Mouse (Mus musculus): Measurements from ENCODE around the gene Klhl2. TPM values are rescaled to one million over a fixed set of nuclear protein-coding genes. Genes with fewer than 3 reads are reported as not detected.

Klhl2 gene
- polyA plus RNA-seq, 1 experiment from 2014 or later = 42.3 TPM

GRCm38 (mm10) chr8:64827356-64827755 is 22.5 kb downstream of the Klhl2 start:
- H3K27ac ChIP-seq (replicated peaks) = no peak overlapping the region
- H3K4me3 ChIP-seq = no peak overlapping the region
- no peak overlapping the region for H3K9ac ChIP-seq (replicated peaks)
- no peaks in the 10 kb centered on the region for H3K9me3 ChIP-seq
- H3K4me1 ChIP-seq = no peaks in the 10 kb centered on the region
- H3K27me3 ChIP-seq = no peaks in the 10 kb centered on the region
- peaks cover 8% of the 10 kb centered on the region; the same call in 1 of the 2 replicates for H3K36me3 ChIP-seq
- 77% methylated on average over 10 of the region's 10 CpGs for WGBS
- ATAC-seq (replicated peaks) = no peak
- no peak overlapping the region for H3K4me2 ChIP-seq (replicated peaks)

GRCm38 (mm10) chr8:64826461-64826860 is 23.4 kb downstream of the Klhl2 start:
- no peaks in the 10 kb centered on the region for H3K4me1 ChIP-seq
- no peak overlapping the region for H3K4me2 ChIP-seq (replicated peaks)
- WGBS = 78% methylated on average over 8 of the region's 8 CpGs
- no peaks in the 10 kb centered on the region for H3K27me3 ChIP-seq
- no peak overlapping the region for H3K4me3 ChIP-seq
- ATAC-seq (replicated peaks) = no peak
- H3K27ac ChIP-seq (replicated peaks) = no peak overlapping the region
- H3K9me3 ChIP-seq = no peaks in the 10 kb centered on the region
- no peak overlapping the region for H3K9ac ChIP-seq (replicated peaks)
- peaks cover 7% of the 10 kb centered on the region; the same call in 1 of the 2 replicates for H3K36me3 ChIP-seq

- 0 out of 2 replicates have a peak, but pooled peaks cover 2% of the 10 kb centered on the region for H3K36me3 ChIP-seq
- no peak overlapping the region for H3K4me2 ChIP-seq (replicated peaks)
- WGBS = 81% methylated on average over 11 of the region's 11 CpGs
- H3K4me1 ChIP-seq = no peaks in the 10 kb centered on the region
- no peak for ATAC-seq (replicated peaks)
- no peak overlapping the region for H3K4me3 ChIP-seq
- no peaks in the 10 kb centered on the region for H3K27me3 ChIP-seq
- no peaks in the 10 kb centered on the region for H3K9me3 ChIP-seq
- no peak overlapping the region for H3K9ac ChIP-seq (replicated peaks)
- no peak overlapping the region for H3K27ac ChIP-seq (replicated peaks)
These were observed 25.9 kb downstream of the Klhl2 start for GRCm38 (mm10) chr8:64823905-64824304.

GRCm38 (mm10) chr8:64820940-64821339 is 28.9 kb downstream of the Klhl2 start:
- Histone ChIP-seq H3K4me3 (no peak overlapping the region), H3K36me3 (0 out of 2 replicates have a peak, but pooled peaks cover 2% of the 10 kb centered on the region), H3K27me3 (no peaks in the 10 kb centered on the region), H3K4me1 (no peaks in the 10 kb centered on the region), H3K9ac (replicated peaks) (no peak overlapping the region), H3K27ac (replicated peaks) (no peak overlapping the region), H3K9me3 (no peaks in the 10 kb centered on the region), H3K4me2 (replicated peaks) (no peak overlapping the region)
- ATAC-seq (replicated peaks) = no peak
- WGBS = 96% methylated on average over 4 of the region's 4 CpGs

GRCm38 (mm10) chr8:64811790-64812189 is 38.0 kb downstream of the Klhl2 start:
- ATAC-seq (replicated peaks) = no peak
- H3K9me3 ChIP-seq = no peaks in the 10 kb centered on the region
- H3K27me3 ChIP-seq = no peaks in the 10 kb centered on the region
- H3K9ac ChIP-seq (replicated peaks) = no peak overlapping the region
- H3K4me3 ChIP-seq = no peak overlapping the region
- H3K4me1 ChIP-seq = no peaks in the 10 kb centered on the region
- H3K36me3 ChIP-seq = peaks cover 9% of the 10 kb centered on the region; the same call in 1 of the 2 replicates
- 96% methylated on average over 9 of the region's 9 CpGs for WGBS
- H3K27ac ChIP-seq (replicated peaks) = no peak overlapping the region
- H3K4me2 ChIP-seq (replicated peaks) = no peak overlapping the region

GRCm38 (mm10) chr8:64811083-64811482 is 38.7 kb downstream of the Klhl2 start:
- Histone ChIP-seq H3K4me3 (no peak overlapping the region), H3K27me3 (no peaks in the 10 kb centered on the region), H3K4me1 (no peaks in the 10 kb centered on the region), H3K4me2 (replicated peaks) (no peak overlapping the region), H3K36me3 (peaks cover 9% of the 10 kb centered on the region; the same call in 1 of the 2 replicates), H3K9me3 (no peaks in the 10 kb centered on the region), H3K9ac (replicated peaks) (no peak overlapping the region), H3K27ac (replicated peaks) (no peak overlapping the region)
- WGBS = 73% methylated on average over 4 of the region's 4 CpGs
- no peak for ATAC-seq (replicated peaks)

- 94% methylated on average over 3 of the region's 3 CpGs for WGBS
- H3K4me2 ChIP-seq (replicated peaks) = no peak overlapping the region
- H3K4me1 ChIP-seq = no peaks in the 10 kb centered on the region
- no peak overlapping the region for H3K9ac ChIP-seq (replicated peaks)
- H3K36me3 ChIP-seq = peaks cover 9% of the 10 kb centered on the region; the same call in 1 of the 2 replicates
- no peak for ATAC-seq (replicated peaks)
- H3K9me3 ChIP-seq = no peaks in the 10 kb centered on the region
- no peak overlapping the region for H3K4me3 ChIP-seq
- no peak overlapping the region for H3K27ac ChIP-seq (replicated peaks)
- no peaks in the 10 kb centered on the region for H3K27me3 ChIP-seq
These were observed 43.3 kb downstream of the Klhl2 start for GRCm38 (mm10) chr8:64806558-64806957.

GRCm38 (mm10) chr8:64804971-64805370 is 44.8 kb downstream of the Klhl2 start:
- no peak for ATAC-seq (replicated peaks)
- H3K9ac ChIP-seq (replicated peaks) = no peak overlapping the region
- no peaks in the 10 kb centered on the region for H3K36me3 ChIP-seq
- H3K9me3 ChIP-seq = no peaks in the 10 kb centered on the region
- H3K4me3 ChIP-seq = no peak overlapping the region
- H3K27me3 ChIP-seq = no peaks in the 10 kb centered on the region
- no peaks in the 10 kb centered on the region for H3K4me1 ChIP-seq
- WGBS = 86% methylated on average over 4 of the region's 4 CpGs
- no peak overlapping the region for H3K27ac ChIP-seq (replicated peaks)
- H3K4me2 ChIP-seq (replicated peaks) = no peak overlapping the region

GRCm38 (mm10) chr8:64799306-64799705 is 50.5 kb downstream of the Klhl2 start:
- no peak for ATAC-seq (replicated peaks)
- WGBS = 93% methylated on average over 8 of the region's 8 CpGs
- H3K9ac ChIP-seq (replicated peaks) = no peak overlapping the region

GRCm38 (mm10) chr8:64798503-64798902 is 51.3 kb downstream of the Klhl2 start:
- Histone ChIP-seq H3K27ac (replicated peaks) (no peak overlapping the region), H3K4me1 (no peaks in the 10 kb centered on the region), H3K27me3 (no peaks in the 10 kb centered on the region), H3K9ac (replicated peaks) (no peak overlapping the region), H3K36me3 (no peaks in the 10 kb centered on the region), H3K9me3 (no peaks in the 10 kb centered on the region), H3K4me2 (replicated peaks) (no peak overlapping the region), H3K4me3 (no peak overlapping the region)
- ATAC-seq (replicated peaks) = no peak
- WGBS = 94% methylated on average over 3 of the region's 3 CpGs

More at GRCm38 (mm10) chr8:64799306-64799705, 50.5 kb downstream of the Klhl2 start:
- H3K36me3 ChIP-seq = no peaks in the 10 kb centered on the region
- no peak overlapping the region for H3K4me2 ChIP-seq (replicated peaks)
- H3K27ac ChIP-seq (replicated peaks) = no peak overlapping the region
- H3K9me3 ChIP-seq = no peaks in the 10 kb centered on the region
- no peaks in the 10 kb centered on the region for H3K4me1 ChIP-seq
- H3K4me3 ChIP-seq = no peak overlapping the region
- no peaks in the 10 kb centered on the region for H3K27me3 ChIP-seq

- H3K36me3 ChIP-seq = no peaks in the 10 kb centered on the region
- no peak for ATAC-seq (replicated peaks)
- no peaks in the 10 kb centered on the region for H3K27me3 ChIP-seq
- no peak overlapping the region for H3K4me3 ChIP-seq
- no peaks in the 10 kb centered on the region for H3K4me1 ChIP-seq
- no peak overlapping the region for H3K27ac ChIP-seq (replicated peaks)
- 91% methylated on average over 10 of the region's 10 CpGs for WGBS
- H3K9ac ChIP-seq (replicated peaks) = no peak overlapping the region
- no peak overlapping the region for H3K4me2 ChIP-seq (replicated peaks)
- H3K9me3 ChIP-seq = no peaks in the 10 kb centered on the region
These were observed 52.1 kb downstream of the Klhl2 start for GRCm38 (mm10) chr8:64797751-64798150.

GRCm38 (mm10) chr8:64791250-64791881 is 58.5 kb downstream of the Klhl2 start:
- Histone ChIP-seq H3K27me3 (no peaks in the 10 kb centered on the region), H3K27ac (replicated peaks) (no peak overlapping the region), H3K9me3 (no peaks in the 10 kb centered on the region), H3K4me3 (no peak overlapping the region), H3K9ac (replicated peaks) (no peak overlapping the region), H3K36me3 (no peaks in the 10 kb centered on the region), H3K4me2 (replicated peaks) (no peak overlapping the region), H3K4me1 (no peaks in the 10 kb centered on the region)
- 85% methylated on average over 4 of the region's 4 CpGs for WGBS
- no peak for ATAC-seq (replicated peaks)

- H3K4me2 ChIP-seq (replicated peaks) = no peak overlapping the region
- WGBS = 37% methylated on average over 2 of the region's 2 CpGs
- H3K27me3 ChIP-seq = no peaks in the 10 kb centered on the region
- H3K4me3 ChIP-seq = no peak overlapping the region
- no peak overlapping the region for H3K27ac ChIP-seq (replicated peaks)
- ATAC-seq (replicated peaks) = no peak
- H3K36me3 ChIP-seq = no peaks in the 10 kb centered on the region
- no peak overlapping the region for H3K9ac ChIP-seq (replicated peaks)
- H3K9me3 ChIP-seq = no peaks in the 10 kb centered on the region
- no peaks in the 10 kb centered on the region for H3K4me1 ChIP-seq
These were observed 59.4 kb downstream of the Klhl2 start for GRCm38 (mm10) chr8:64790418-64790817.
